Mouse (Mus musculus) lung, postnatal 0 days (tissue): ENCODE measurements around the gene Nup93. TPM values are rescaled to one million over a fixed set of nuclear protein-coding genes. Genes with fewer than 3 reads are reported as not detected.

Source experiments
- ATAC-seq: fragments of 200-750 bp; cut with Nextera tagmentation; 2 replicates; pipeline ENCODE4 v1.8.0; 2017; ENCODE audit warnings: moderate library complexity
- DNase-seq: peaks from one replicate; pipeline ENCODE4 v3.0.0-alpha.2; 2016; ENCODE audit warnings: low spot score
- H3K27ac ChIP-seq: fragments of 300-500 bp; sonication (generic); 2 replicates; pipeline ENCODE4 v1.5.1; 2014; ENCODE audit warnings: antibody characterized with exemption, mild to moderate bottlenecking, low read length, mixed read lengths
- H3K27me3 ChIP-seq: fragments of 300-500 bp; sonication (generic); replicated peaks from 2 replicates; pipeline ENCODE4 v1.6.1; 2014; ENCODE audit warnings: low read length, mixed read lengths; ENCODE audit not compliant: insufficient read depth
- H3K36me3 ChIP-seq: fragments of 300-500 bp; sonication (generic); 2 replicates; pipeline ENCODE4 v1.6.1; 2014; ENCODE audit warnings: low read length, mixed read lengths; ENCODE audit not compliant: insufficient read depth
- H3K4me1 ChIP-seq: fragments of 300-500 bp; sonication (generic); 2 replicates; pipeline ENCODE4 v1.6.1; 2014; ENCODE audit warnings: antibody characterized with exemption, low read depth, low read length, mixed read lengths; ENCODE audit not compliant: insufficient read depth
- H3K4me2 ChIP-seq: fragments of 300-500 bp; sonication (generic); replicated peaks from 2 replicates; pipeline ENCODE4 v1.6.1; 2014; ENCODE audit warnings: low read depth, mild to moderate bottlenecking, low read length, moderate library complexity, mixed read lengths
- H3K4me3 ChIP-seq: fragments of 300-500 bp; sonication (generic); 2 replicates; pipeline ENCODE4 v1.5.1; 2014; ENCODE audit warnings: low read depth, low read length
- H3K9ac ChIP-seq: fragments of 300-500 bp; sonication (generic); replicated peaks from 2 replicates; pipeline ENCODE4 v1.6.1; 2014; ENCODE audit warnings: low read depth, mild to moderate bottlenecking
- H3K9me3 ChIP-seq: fragments of 300-500 bp; sonication (generic); 2 replicates; pipeline ENCODE4 v1.6.1; 2016; ENCODE audit warnings: low read length, mixed read lengths
- CTCF ChIP-seq: IDR thresholded peaks from 2 replicates; pipeline ENCODE4 v1.5.1; 2016; ENCODE audit warnings: antibody characterized with exemption, mild to moderate bottlenecking
- EP300 ChIP-seq: IDR thresholded peaks from 2 replicates; pipeline ENCODE4 v1.6.1; 2016; ENCODE audit warnings: antibody characterized with exemption, mild to moderate bottlenecking, control low read depth
- WGBS: fragments of 180-500 bp; shearing (Covaris S2); extraction: QIAGEN DNeasy Blood & Tissue Kit; methylation state at CpG from one replicate; pipeline ENCODE4 v1.1.7; 2014; 5-methylcytosine and 5-hydroxymethylcytosine counted together
- polyA plus RNA-seq: library from polyadenylated mRNA; unstranded; fragments of >200 nt; fragmentation: Nextera tagmentation; extraction: Ambion mirVana; gene quantifications from 2 replicates; pipeline ENCODE4 v1.2.1, GENCODE M21; 2015

Gene Nup93
- polyA plus RNA-seq, 1 experiment from 2014 or later, result 26.7 TPM

DNA sequence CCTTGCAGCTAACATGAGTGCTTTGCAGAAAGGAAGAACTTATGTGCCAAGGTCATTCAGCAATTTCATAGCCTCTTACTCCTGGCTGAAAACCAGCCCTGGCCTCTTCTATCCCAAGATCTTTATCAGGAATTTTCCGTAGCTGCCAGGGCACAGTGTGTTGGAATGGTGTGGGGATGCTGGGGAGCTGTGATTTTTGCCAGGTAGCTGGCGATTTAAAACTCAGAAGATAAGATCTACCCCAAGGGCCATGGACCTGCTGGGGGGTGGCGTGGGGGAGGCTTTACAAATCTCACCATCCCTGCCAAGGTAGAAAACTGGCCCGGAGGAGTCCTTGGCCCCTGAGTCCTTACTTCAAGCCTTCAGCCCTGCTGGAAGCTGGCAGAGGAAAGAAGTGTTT lies 111.7 kb downstream of the Nup93 start:
- TF ChIP-seq EP300 (no peak), CTCF (no peak)
- WGBS, result 48% methylated on average over 4 of the region's 4 CpGs
- ATAC-seq (0 out of 2 replicates have a peak, but pooled peaks have one; percentile 16), DNase-seq (peak; percentile 38)
- H3K4me1 ChIP-seq, result peaks cover 6% of the 10 kb centered on the region; the same call in 1 of the 2 replicates
- H3K9me3 ChIP-seq, result no peaks in the 10 kb centered on the region
- H3K9ac ChIP-seq, result no peak overlapping the region
- H3K4me2 ChIP-seq, result no peak overlapping the region
- no peak overlapping the region for H3K4me3 ChIP-seq
- H3K27me3 ChIP-seq, result no peaks in the 10 kb centered on the region
- no peak overlapping the region for H3K27ac ChIP-seq
- H3K36me3 ChIP-seq, result no peaks in the 10 kb centered on the region

DNA sequence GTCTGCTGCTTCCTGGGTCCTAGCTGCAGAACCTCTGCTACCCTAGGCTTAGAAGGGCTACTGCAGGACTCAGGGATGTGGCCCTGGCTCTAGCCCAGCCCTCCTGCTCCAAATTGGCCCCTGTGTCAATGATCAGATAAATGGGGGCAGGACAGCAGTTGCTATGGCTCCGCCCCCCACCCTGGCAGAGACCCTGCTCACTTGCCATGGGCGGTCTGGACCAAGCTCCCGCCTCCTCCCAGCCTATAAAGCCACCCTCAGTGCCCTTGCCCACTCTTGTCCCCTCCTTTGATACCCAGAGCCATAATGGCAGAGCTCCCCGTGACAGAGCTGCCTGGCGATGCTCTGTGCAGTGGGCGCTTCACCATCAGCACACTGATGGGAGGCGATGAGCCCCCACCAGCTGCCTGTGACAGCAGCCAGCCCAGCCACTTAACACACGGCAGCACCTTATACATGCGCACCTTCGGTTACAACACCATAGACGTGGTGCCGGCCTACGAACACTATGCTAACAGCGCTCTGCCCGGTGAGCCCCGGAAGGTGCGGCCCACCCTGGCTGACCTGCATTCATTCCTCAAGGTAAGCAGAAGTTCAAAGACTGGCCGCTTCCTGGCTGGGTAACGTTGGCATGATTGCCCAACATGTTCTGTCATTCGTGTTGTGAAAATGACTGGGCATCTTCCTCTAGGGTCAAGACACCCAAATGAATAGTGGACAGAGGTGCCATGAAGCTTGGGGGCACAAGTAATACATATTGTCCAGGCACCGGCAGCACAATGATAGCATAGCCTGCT lies 114.8 kb downstream of the Nup93 start, which contains the start of gene Slc12a3:
Slc12a3 (plus strand) TSS at position 270 of the 797 bp plus-strand sequence.
- Histone ChIP-seq H3K4me1 (peaks cover 6% of the 10 kb centered on the region; the same call in 1 of the 2 replicates), H3K4me3 (no peak within 1 kb of the TSS), H3K27me3 (no peaks in the 10 kb centered on the region), H3K9me3 (no peaks in the 10 kb centered on the region), H3K27ac (no peak within 1 kb of the TSS), H3K36me3 (no peaks in the 10 kb centered on the region), H3K9ac (no peak within 1 kb of the TSS), H3K4me2 (no peak within 1 kb of the TSS)
- ATAC-seq (no peak), DNase-seq (no peak)
- TF ChIP-seq EP300 (no peak), CTCF (no peak)
- whole genome bisulfite sequencing, result 76% methylated on average over 21 of the region's 21 CpGs

DNA sequence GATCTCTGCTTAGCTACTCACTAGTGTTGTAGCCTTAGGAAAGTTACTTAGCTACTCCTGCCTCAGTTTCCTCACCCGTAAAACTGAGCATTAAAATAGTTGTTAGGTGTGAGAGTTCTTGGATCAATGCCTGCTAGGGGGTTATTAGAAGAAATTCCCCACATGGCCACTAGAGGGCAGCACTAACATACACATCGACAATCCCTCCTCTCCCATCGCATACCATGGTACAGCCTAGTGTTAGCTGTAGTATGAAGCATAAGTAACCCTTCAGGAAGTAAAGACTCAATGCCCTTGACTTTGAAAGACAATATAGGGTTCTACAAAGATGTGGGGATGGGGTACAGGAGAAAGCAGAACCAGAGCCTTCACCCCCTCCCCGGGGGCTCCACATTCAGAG lies 116.4 kb downstream of the Nup93 start:
- DNase-seq (peak; percentile 86), ATAC-seq (peak; percentile 52)
- Histone ChIP-seq H3K27ac (no peak overlapping the region), H3K4me2 (no peak overlapping the region), H3K27me3 (no peaks in the 10 kb centered on the region), H3K4me1 (peaks cover 6% of the 10 kb centered on the region; the same call in 1 of the 2 replicates), H3K4me3 (no peak overlapping the region), H3K9ac (no peak overlapping the region), H3K9me3 (no peaks in the 10 kb centered on the region), H3K36me3 (no peaks in the 10 kb centered on the region)
- TF ChIP-seq EP300 (no peak), CTCF (peak; percentile 95)
- 27% methylated on average over 4 of the region's 4 CpGs for WGBS

- DNase-seq (peak; percentile 46), ATAC-seq (peak; percentile 18; the same call in 1 of the 2 replicates)
- H3K9me3 ChIP-seq, result no peaks in the 10 kb centered on the region
- no peak overlapping the region for H3K9ac ChIP-seq
- 48% methylated on average over 5 of the region's 5 CpGs for WGBS
- H3K36me3 ChIP-seq, result no peaks in the 10 kb centered on the region
- H3K4me3 ChIP-seq, result no peak overlapping the region
- H3K27ac ChIP-seq, result no peak overlapping the region
- TF ChIP-seq CTCF (peak; percentile 66), EP300 (no peak)
- H3K27me3 ChIP-seq, result no peaks in the 10 kb centered on the region
- no peak overlapping the region for H3K4me2 ChIP-seq
- H3K4me1 ChIP-seq, result no peaks in the 10 kb centered on the region; the same call in 1 of the 2 replicates
These were observed 119.0 kb downstream of the Nup93 start for GRCm38 (mm10) chr8:94333345-94333744.

DNA sequence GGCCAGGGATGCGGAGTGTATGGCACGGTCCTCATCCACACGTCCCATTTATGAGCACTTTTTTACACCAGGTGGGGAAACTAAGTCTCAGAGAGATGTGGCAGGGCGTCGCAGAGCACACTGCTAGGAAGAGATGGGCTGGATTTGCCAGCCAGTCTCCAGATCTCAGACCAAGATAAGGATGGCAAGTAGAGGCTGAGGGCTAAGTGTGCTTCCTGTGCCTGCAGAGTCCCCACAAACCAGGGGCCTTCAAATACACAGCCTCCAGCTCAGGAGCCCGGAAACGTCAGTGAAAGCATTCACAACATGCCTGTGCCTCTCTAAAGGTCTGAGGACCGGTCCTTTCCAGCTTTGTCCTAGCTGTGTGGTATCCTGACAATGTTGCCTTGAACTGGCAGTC lies 123.2 kb downstream of the Nup93 start:
- Histone ChIP-seq H3K4me1 (no peaks in the 10 kb centered on the region), H3K36me3 (no peaks in the 10 kb centered on the region), H3K27me3 (no peaks in the 10 kb centered on the region), H3K9ac (no peak overlapping the region), H3K27ac (no peak overlapping the region), H3K4me3 (no peak overlapping the region), H3K9me3 (no peaks in the 10 kb centered on the region), H3K4me2 (no peak overlapping the region)
- 64% methylated on average over 8 of the region's 8 CpGs for WGBS
- TF ChIP-seq EP300 (no peak), CTCF (no peak)
- ATAC-seq (no peak), DNase-seq (no peak)

DNA sequence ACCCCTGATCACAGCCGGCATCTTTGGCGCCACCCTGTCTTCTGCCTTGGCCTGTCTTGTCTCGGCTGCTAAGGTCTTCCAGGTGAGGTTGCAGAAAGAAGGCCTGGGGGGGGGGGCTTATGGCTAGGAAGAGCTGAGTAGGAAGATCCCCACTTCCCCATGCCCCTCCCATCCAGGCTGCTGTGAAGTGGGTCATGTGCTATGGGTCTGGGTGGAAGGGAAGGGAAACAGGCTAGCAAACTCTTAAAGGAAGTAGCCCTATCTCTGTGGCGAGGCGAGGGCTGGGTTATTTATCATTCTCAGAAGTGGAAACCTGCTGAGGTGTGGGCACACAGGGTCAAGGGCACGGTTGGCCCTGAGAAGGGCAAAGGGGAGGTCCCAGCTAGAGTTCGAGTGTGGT lies 126.4 kb downstream of the Nup93 start:
- no peak overlapping the region for H3K4me2 ChIP-seq
- no peaks in the 10 kb centered on the region for H3K36me3 ChIP-seq
- 65% methylated on average over 7 of the region's 7 CpGs for WGBS
- no peak overlapping the region for H3K9ac ChIP-seq
- no peaks in the 10 kb centered on the region for H3K9me3 ChIP-seq
- no peak for TF ChIP-seq EP300
- no peak for TF ChIP-seq CTCF
- no peak for DNase-seq
- H3K4me1 ChIP-seq, result no peaks in the 10 kb centered on the region
- no peak overlapping the region for H3K4me3 ChIP-seq
- H3K27ac ChIP-seq, result no peak overlapping the region
- no peak for ATAC-seq
- H3K27me3 ChIP-seq, result no peaks in the 10 kb centered on the region
